Mouse (Mus musculus) stomach, postnatal 0 days (tissue): Measurements from ENCODE around the gene Ptges3.

Experiments used
- CTCF ChIP-seq: IDR thresholded peaks from 2 replicates; pipeline ENCODE4 v1.5.1; 2016; ENCODE audit warnings: antibody characterized with exemption, low read depth, mild to moderate bottlenecking, moderate library complexity
- EP300 ChIP-seq: optimal IDR thresholded peaks from 2 replicates; pipeline ENCODE3; 2016; ENCODE audit warnings: antibody characterized with exemption

- TF ChIP-seq CTCF (peak; percentile 23), EP300 (no peak)
Observed at GRCm38 (mm10) chr10:128066072-128066471, 7.3 kb downstream of the Ptges3 start.
